Mouse (Mus musculus) ovary, postnatal 36 days (tissue): ENCODE measurements around the gene Gm49337.

Experiments used
- DNase-seq: peaks from one replicate; pipeline ENCODE4 v3.0.0; 2022; ENCODE audit warnings: low spot score, mixed read lengths

The Gm49337 gene

DNA sequence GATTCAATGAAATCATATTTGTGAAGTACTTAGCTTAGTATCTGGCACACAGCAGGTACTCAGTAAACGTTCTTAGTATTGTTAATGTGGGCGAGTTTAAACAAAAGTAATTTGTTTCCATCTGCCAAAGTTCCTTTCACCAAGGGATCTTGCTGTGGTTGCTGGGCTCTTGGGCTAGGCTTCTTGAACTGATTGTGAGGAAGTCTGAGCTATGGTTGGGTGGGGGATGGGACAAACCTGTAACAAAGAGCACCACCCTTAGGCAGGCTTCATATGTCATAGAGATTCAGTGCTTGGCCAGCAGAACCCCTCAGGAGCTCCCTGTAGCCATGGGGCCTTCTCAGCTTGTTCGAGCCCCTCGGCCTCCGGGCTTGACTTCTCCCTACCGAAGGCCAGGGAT is at the start of gene Gm49337, which contains the start of gene 1700042G07Rik:
Gm49337 (plus strand) TSS at position 313 of the 400 bp plus-strand sequence.
1700042G07Rik (plus strand) TSS at position 301 of the 400 bp plus-strand sequence.
- DNase-seq, result no peak

GRCm38 (mm10) chr4:116123602-116124519 is 49.3 kb upstream of the Gm49337 start, which contains the start of the genes Rad54l and Pomgnt1:
Gene Rad54l, minus strand, starts transcription at chr4:116123690.
Gene Pomgnt1, plus strand, starts transcription at chr4:116123840.
- DNase-seq, result peak; percentile 83

- DNase-seq, result no peak
Observed at GRCm38 (mm10) chr4:116125803-116126386, 47.3 kb upstream of the Gm49337 start.

DNA sequence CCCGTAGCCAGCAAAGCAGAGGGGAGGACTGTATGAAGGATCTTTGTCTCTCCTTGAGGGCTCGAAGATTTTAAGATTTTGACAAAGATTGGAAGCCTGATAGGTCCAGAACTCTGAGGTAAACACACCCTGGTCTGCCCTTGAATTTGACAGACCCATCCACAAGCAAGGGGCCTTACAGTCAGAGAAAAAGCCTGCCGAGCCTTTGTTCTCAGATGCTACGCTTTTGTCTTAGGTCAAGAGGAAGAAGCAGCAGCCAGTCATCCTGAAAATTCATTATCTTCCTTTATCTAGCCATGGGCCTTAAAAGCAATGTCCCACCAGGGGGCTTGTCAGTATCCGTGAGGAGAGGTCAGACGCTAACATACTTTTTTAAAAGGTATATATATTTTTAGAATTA is 45.2 kb upstream of the Gm49337 start:
- DNase-seq, result no peak

DNA sequence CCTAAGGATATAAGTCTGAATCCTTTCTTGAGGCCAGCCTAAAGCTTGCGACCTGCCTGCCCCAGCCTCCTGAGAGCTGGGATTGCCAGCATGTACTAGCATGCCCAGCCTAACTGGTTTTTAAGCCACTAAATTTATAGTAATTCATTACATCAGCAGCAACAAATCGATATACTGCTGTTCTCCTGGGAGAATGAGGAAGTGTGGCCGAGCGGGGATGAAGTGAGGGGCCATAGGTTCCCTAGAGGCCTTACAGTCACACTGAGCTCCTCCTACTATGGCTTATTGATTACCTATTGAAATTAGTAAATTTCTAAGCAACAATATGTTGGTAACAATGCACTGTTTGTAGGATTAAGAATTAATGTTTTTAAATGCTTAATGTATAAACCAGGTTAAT is 40.1 kb upstream of the Gm49337 start:
- no peak for DNase-seq

GRCm38 (mm10) chr4:116134990-116135389 is 38.2 kb upstream of the Gm49337 start:
- DNase-seq, result no peak

GRCm38 (mm10) chr4:116137421-116137996 is 35.7 kb upstream of the Gm49337 start:
- DNase-seq, result no peak

DNA sequence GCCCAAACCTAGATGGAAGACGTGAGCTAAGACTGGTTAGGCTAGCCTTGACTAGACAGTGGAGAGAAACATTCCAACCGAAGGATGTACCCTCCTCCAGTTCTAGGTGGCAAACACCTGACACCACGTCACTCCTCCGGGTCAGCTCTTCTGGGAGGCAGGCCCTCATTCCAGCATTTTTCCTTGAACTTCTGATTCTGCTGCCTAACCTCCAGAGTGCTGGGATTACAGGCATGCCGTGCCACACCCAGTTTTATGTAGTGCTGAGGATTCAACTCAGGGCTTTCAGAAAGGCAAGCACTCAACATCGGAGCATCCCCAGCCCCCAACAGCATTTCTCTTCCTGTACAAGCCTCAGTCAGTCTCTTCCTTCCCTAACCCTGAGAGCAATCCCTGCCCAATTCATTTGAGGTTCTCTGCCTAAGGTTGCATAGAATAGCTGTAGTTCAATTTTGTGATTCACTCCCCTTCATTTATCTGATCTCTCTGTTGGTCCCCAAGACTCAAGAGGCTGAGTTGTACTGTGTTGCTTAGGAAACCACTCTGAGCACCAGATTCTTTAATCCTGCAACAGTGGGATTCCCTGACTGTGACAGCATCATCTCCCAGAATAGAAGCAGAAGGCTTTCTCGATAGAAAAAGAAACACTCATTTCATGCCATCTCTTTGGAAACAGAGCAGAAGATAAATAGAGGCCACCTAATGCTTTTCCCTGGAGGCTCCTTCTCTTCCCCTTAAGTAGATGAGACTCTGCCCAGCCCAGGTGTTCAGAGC is 32.2 kb upstream of the Gm49337 start:
- no peak for DNase-seq

- no peak for DNase-seq
Observed at GRCm38 (mm10) chr4:116141736-116142135, 31.4 kb upstream of the Gm49337 start.

GRCm38 (mm10) chr4:116142269-116142668 is 30.9 kb upstream of the Gm49337 start:
- no peak for DNase-seq

GRCm38 (mm10) chr4:116143317-116143811 is 29.8 kb upstream of the Gm49337 start:
- no peak for DNase-seq

DNA sequence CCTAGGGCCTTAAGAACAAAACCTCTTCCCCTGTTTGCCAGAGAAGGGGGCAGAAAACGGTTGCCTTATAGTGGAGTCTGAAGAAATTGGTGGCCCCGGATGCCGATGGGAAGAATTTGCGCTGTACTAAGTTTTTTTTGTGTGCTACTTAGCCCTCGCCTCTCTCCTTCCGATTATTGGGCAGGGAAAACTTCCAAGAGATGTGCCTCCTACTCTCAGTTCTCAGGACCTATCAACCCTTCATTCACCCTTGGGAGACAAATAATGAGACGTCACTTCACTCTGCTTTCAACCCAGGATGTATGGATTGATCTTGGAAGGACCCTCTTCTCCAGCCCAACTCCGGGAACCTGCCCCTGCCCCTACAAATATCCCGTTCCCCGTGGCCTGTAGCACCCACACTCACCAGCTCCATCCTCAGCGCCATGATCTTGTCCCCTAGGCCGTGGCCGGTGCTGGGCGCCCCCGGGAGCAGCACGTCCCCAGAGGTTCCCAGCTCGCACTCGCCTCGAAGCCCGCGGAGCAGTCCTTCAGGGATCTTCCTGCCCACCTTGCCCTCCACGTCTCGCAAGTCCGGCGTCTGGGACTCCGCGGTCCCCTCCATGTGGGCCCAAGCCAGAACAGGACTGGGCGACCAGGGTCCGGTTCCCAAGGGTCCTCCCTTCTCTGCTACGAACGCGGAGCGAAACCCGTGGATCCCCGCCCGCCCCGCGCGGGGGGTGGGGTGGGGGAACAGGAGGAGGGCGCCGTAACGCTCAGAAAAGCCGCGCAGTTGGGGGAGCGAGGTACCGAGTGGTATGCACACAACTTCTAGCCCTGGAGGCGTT is 29.1 kb upstream of the Gm49337 start:
- peak; percentile 77 for DNase-seq

DNA sequence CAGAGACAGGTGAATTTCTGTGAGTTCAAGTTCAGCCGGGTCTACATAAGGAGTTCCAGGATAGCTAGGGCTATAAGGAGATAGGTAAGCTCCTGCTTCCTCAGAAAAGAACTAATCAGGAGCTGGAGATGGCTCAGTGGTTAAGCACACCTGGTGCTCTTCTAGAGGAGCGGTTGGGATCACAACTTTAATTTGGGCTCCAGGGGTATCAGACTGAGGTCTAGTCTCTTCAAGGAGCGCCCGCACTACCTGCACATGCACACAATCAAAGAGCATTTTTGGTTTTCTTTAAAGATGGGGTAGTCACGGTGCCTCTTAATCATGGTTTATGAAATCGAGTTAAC is 23.4 kb upstream of the Gm49337 start:
- DNase-seq, result no peak

- DNase-seq, result peak; percentile 79
Observed at GRCm38 (mm10) chr4:116150156-116150861, 22.9 kb upstream of the Gm49337 start.

DNA sequence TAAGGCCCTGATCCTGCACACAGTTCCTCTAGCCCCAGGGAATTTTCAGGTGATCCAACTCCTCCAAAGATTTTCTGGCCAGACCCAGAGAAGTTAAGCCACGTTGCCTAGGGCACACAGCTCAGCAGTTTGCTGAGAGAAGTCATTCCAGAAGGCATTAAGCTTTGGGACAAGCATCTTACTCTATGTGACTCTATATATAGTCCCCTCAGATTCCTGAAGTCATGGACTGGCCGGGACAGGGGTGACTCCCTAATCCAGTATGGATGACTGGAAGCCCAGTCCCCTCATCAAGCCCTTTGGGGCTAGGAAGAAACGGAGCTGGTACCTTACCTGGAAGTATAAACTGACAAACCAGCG is 22.3 kb upstream of the Gm49337 start:
- DNase-seq, result no peak

- no peak for DNase-seq
Observed at GRCm38 (mm10) chr4:116151238-116151637, 21.9 kb upstream of the Gm49337 start, which contains the start of gene Lurap1. Gene Lurap1, minus strand, starts transcription at chr4:116151338.

GRCm38 (mm10) chr4:116152702-116153101 is 20.5 kb upstream of the Gm49337 start:
- no peak for DNase-seq

DNA sequence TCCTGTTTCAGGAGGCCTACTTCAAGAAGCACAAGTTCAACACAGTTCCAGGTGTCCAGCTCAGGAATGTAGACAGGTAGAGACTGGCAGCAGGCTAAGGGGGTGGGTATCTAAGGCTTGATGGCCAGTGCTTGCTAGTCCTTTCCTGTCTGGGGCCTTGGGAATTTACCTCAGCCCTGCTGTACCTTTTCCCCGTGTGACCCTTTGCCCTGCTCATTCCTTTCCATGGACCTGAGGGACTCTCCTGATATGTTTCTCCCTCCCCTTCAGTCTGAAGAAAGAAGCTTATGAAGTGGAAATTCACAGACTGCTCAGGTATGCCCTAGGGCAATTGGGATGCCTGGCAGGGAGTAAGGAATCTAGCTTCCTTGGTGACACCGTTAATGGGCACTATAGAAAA is 15.3 kb upstream of the Gm49337 start:
- no peak for DNase-seq

DNA sequence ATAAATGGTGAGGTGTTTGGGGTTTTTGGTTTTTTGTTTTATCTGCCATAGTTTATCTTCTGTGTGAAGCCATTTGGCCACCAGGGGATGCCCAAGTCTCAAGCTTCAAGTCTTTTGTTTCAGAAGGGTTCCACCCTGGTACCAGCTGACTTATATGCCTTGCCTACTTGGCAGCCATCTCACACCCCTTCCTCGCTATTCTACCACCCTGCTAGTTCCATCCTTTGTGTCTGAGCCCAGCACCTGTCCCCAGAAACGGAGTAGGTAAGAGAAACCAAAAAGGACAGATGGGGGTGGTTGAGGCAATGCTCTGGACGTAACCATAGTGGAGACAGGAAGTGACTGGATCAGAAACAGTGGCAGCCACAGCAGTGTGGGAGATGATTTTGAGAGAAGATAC is 13.3 kb upstream of the Gm49337 start:
- DNase-seq, result no peak

- DNase-seq, result peak; percentile 36
Observed at GRCm38 (mm10) chr4:116160769-116161168, 12.4 kb upstream of the Gm49337 start.
